Mouse (Mus musculus): Measurements from ENCODE around the gene Hmcn1.

GRCm38 (mm10) chr1:150909642-150910041 is 83.6 kb downstream of the Hmcn1 start:
- no peak for TF ChIP-seq E2F4 (IDR thresholded peaks at IDR 0.05; ENCODE audit: insufficient read depth)
- TF ChIP-seq MAX (IDR thresholded peaks at IDR 0.05; ENCODE audit: low read depth): no peak
- no peak for TF ChIP-seq POLR2A (IDR thresholded peaks at IDR 0.05; ENCODE audit: insufficient read length, low read depth)
- TF ChIP-seq POLR2AphosphoS2 (IDR thresholded peaks at IDR 0.05; ENCODE audit: insufficient read length, low read depth): no peak
- no peak for TF ChIP-seq USF1 (IDR thresholded peaks at IDR 0.05; ENCODE audit: low read depth)
- no peak for TF ChIP-seq SRF (IDR thresholded peaks at IDR 0.05; ENCODE audit: control insufficient read depth, insufficient read length, low read depth)
- no peak for TF ChIP-seq TCF12 (IDR thresholded peaks at IDR 0.05; ENCODE audit: insufficient read depth, poor library complexity, severe bottlenecking)
- no peak for TF ChIP-seq MYOG (IDR thresholded peaks at IDR 0.05; ENCODE audit: control insufficient read depth in 1 of 3, insufficient read depth in 1 of 3, insufficient read length in 2 of 3, low read depth in 2 of 3)
- no peak for TF ChIP-seq TCF3 (IDR thresholded peaks at IDR 0.05; ENCODE audit: insufficient read length, low read depth)
- TF ChIP-seq REST (IDR thresholded peaks at IDR 0.05; ENCODE audit: insufficient read depth, insufficient read length): no peak
- TF ChIP-seq CEBPB (IDR thresholded peaks at IDR 0.05; ENCODE audit: insufficient read depth, poor library complexity, severe bottlenecking): no peak

Measured in myocyte (in vitro differentiated cells).